Mouse (Mus musculus) cerebellum, adult 2 months (tissue): Measurements from ENCODE around the gene Gm20708.

ENCODE experiments used
- CTCF ChIP-seq: fragments of 200-500 bp; IDR thresholded peaks from 2 replicates; pipeline ENCODE4 v1.5.1; 2011; ENCODE audit warnings: low read depth, mild to moderate bottlenecking, control low read depth, low read length, moderate library complexity, borderline replicate concordance; ENCODE audit not compliant: insufficient read depth
- POLR2A ChIP-seq: fragments of 200-500 bp; IDR thresholded peaks from 2 replicates; pipeline ENCODE4 v1.6.1; 2011; ENCODE audit warnings: low read length, control low read depth, borderline replicate concordance; ENCODE audit not compliant: insufficient read depth

DNA sequence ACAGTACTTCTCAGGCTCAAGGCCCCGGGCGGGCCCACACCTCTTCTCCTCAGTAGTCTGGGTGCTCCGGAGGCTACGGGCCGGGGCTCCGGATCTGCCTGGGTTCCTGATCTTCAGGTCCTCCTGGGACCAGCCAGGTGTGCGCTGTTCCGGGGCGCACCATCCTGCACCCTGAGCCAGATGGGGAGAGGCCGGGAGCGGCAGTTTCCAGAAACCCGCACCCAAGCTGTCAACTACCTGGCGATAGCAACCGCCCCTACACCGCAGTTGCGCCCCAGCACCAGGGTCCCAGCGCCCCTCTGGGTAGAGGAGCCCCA is 29.3 kb upstream of the Gm20708 start:
- no peak for TF ChIP-seq POLR2A
- TF ChIP-seq CTCF: no peak
